Mouse (Mus musculus): ENCODE results near the gene Atxn7. TPM values are rescaled to one million over a fixed set of nuclear protein-coding genes. Genes with fewer than 3 reads are reported as not detected.
"Not testable (repeated sequence)": the region's sequence is repeated elsewhere in the genome, so short reads cannot be mapped to it uniquely, and the experiment has no call there.

Atxn7 gene
- polyA plus RNA-seq, 1 experiment = not detected

GRCm38 (mm10) chr14:13948345-13948744, 12.9 kb upstream of the Atxn7 start:
- 61% methylated on average over 7 of the region's 7 CpGs for WGBS
- H3K4me3 ChIP-seq (ENCODE audit: insufficient read depth, low read depth, low read length) = no peak overlapping the region
- no peak for TF ChIP-seq CTCF (IDR thresholded peaks at IDR 0.05; ENCODE audit: insufficient read depth, low read depth, low read length)
- no peak for TF ChIP-seq POLR2A (IDR thresholded peaks at IDR 0.05; ENCODE audit: insufficient read depth, low read depth, low read length)
- H3K4me1 ChIP-seq (ENCODE audit: control insufficient read depth, insufficient read depth, low read length) = peaks cover 2% of the 10 kb centered on the region; the same call in 1 of the 2 replicates
- H3K27ac ChIP-seq (ENCODE audit: insufficient read depth, low read depth, low read length) = no peak overlapping the region

- Histone ChIP-seq H3K4me3 (ENCODE audit: insufficient read depth, low read depth, low read length) (no peak overlapping the region), H3K4me1 (ENCODE audit: control insufficient read depth, insufficient read depth, low read length) (peaks cover 2% of the 10 kb centered on the region; the same call in 1 of the 2 replicates), H3K27ac (ENCODE audit: insufficient read depth, low read depth, low read length) (no peak overlapping the region)
- no peak for TF ChIP-seq CTCF (IDR thresholded peaks at IDR 0.05; ENCODE audit: insufficient read depth, low read depth, low read length)
- TF ChIP-seq POLR2A (IDR thresholded peaks at IDR 0.05; ENCODE audit: insufficient read depth, low read depth, low read length) = no peak
Measured at GRCm38 (mm10) chr14:13950401-13950800, 10.8 kb upstream of the Atxn7 start.

- not testable (repeated sequence) for H3K4me1 ChIP-seq (ENCODE audit: control insufficient read depth, insufficient read depth, low read length); H3K4me3 ChIP-seq (ENCODE audit: insufficient read depth, low read depth, low read length); H3K27ac ChIP-seq (ENCODE audit: insufficient read depth, low read depth, low read length)
- 94% methylated on average over 3 of the region's 3 CpGs for WGBS
Measured at GRCm38 (mm10) chr14:13952151-13952550, 9.1 kb upstream of the Atxn7 start.

- Histone ChIP-seq H3K4me1 (ENCODE audit: control insufficient read depth, insufficient read depth, low read length) (peaks cover 7% of the 10 kb centered on the region; the same call in 1 of the 2 replicates), H3K4me3 (ENCODE audit: insufficient read depth, low read depth, low read length) (peak overlapping the region; percentile 98), H3K27ac (ENCODE audit: insufficient read depth, low read depth, low read length) (no peak overlapping the region)
- TF ChIP-seq CTCF (IDR thresholded peaks at IDR 0.05; ENCODE audit: insufficient read depth, low read depth, low read length) (no peak), POLR2A (IDR thresholded peaks at IDR 0.05; ENCODE audit: insufficient read depth, low read depth, low read length) (no peak)
- 2% methylated on average over 9 of the region's 9 CpGs for WGBS
Measured at GRCm38 (mm10) chr14:13960079-13960478, 1.2 kb upstream of the Atxn7 start.

GRCm38 (mm10) chr14:13960482-13961325, 536 bp upstream of the Atxn7 start:
- H3K4me3 ChIP-seq (ENCODE audit: insufficient read depth, low read depth, low read length) = peak overlapping the region; percentile 98
- WGBS = under 1% methylated on average over 73 of the region's 75 CpGs
- peak; percentile 11; the same call in 1 of the 2 replicates for TF ChIP-seq POLR2A (IDR thresholded peaks at IDR 0.05; ENCODE audit: insufficient read depth, low read depth, low read length)
- no peak for TF ChIP-seq CTCF (IDR thresholded peaks at IDR 0.05; ENCODE audit: insufficient read depth, low read depth, low read length)
- peak overlapping the region; percentile 68 for H3K27ac ChIP-seq (ENCODE audit: insufficient read depth, low read depth, low read length)
- H3K4me1 ChIP-seq (ENCODE audit: control insufficient read depth, insufficient read depth, low read length) = peaks cover 7% of the 10 kb centered on the region; the same call in 1 of the 2 replicates

GRCm38 (mm10) chr14:13962476-13962875, 1.2 kb downstream of the Atxn7 start:
- WGBS = 83% methylated on average over 6 of the region's 6 CpGs

GRCm38 (mm10) chr14:13963527-13963926, 2.3 kb downstream of the Atxn7 start:
- Histone ChIP-seq H3K27ac (ENCODE audit: insufficient read depth, low read depth, low read length) (no peak overlapping the region), H3K4me1 (ENCODE audit: control insufficient read depth, insufficient read depth, low read length) (peaks cover 7% of the 10 kb centered on the region; the same call in 1 of the 2 replicates), H3K4me3 (ENCODE audit: insufficient read depth, low read depth, low read length) (no peak overlapping the region)
- no peak for TF ChIP-seq POLR2A (IDR thresholded peaks at IDR 0.05; ENCODE audit: insufficient read depth, low read depth, low read length)
- TF ChIP-seq CTCF (IDR thresholded peaks at IDR 0.05; ENCODE audit: insufficient read depth, low read depth, low read length) = no peak
- WGBS = 76% methylated on average over 1 of the region's 1 CpGs

More at GRCm38 (mm10) chr14:13962476-13962875, 1.2 kb downstream of the Atxn7 start:
- H3K27ac ChIP-seq (ENCODE audit: insufficient read depth, low read depth, low read length) = no peak overlapping the region
- TF ChIP-seq CTCF (IDR thresholded peaks at IDR 0.05; ENCODE audit: insufficient read depth, low read depth, low read length) (no peak), POLR2A (IDR thresholded peaks at IDR 0.05; ENCODE audit: insufficient read depth, low read depth, low read length) (no peak)
- H3K4me3 ChIP-seq (ENCODE audit: insufficient read depth, low read depth, low read length) = no peak overlapping the region
- H3K4me1 ChIP-seq (ENCODE audit: control insufficient read depth, insufficient read depth, low read length) = peaks cover 7% of the 10 kb centered on the region; the same call in 1 of the 2 replicates

- 49% methylated on average over 1 of the region's 1 CpGs for WGBS
- Histone ChIP-seq H3K4me3 (ENCODE audit: insufficient read depth, low read depth, low read length) (no peak overlapping the region), H3K27ac (ENCODE audit: insufficient read depth, low read depth, low read length) (no peak overlapping the region), H3K4me1 (ENCODE audit: control insufficient read depth, insufficient read depth, low read length) (no peaks in the 10 kb centered on the region)
- no peak for TF ChIP-seq POLR2A (IDR thresholded peaks at IDR 0.05; ENCODE audit: insufficient read depth, low read depth, low read length)
- no peak for TF ChIP-seq CTCF (IDR thresholded peaks at IDR 0.05; ENCODE audit: insufficient read depth, low read depth, low read length)
Measured at GRCm38 (mm10) chr14:13967607-13968006, 6.4 kb downstream of the Atxn7 start.

- H3K4me3 ChIP-seq (ENCODE audit: insufficient read depth, low read depth, low read length) = no peak overlapping the region
- TF ChIP-seq CTCF (IDR thresholded peaks at IDR 0.05; ENCODE audit: insufficient read depth, low read depth, low read length) (no peak), POLR2A (IDR thresholded peaks at IDR 0.05; ENCODE audit: insufficient read depth, low read depth, low read length) (no peak)
- no peak overlapping the region for H3K27ac ChIP-seq (ENCODE audit: insufficient read depth, low read depth, low read length)
- WGBS = 91% methylated on average over 5 of the region's 5 CpGs
- no peaks in the 10 kb centered on the region for H3K4me1 ChIP-seq (ENCODE audit: control insufficient read depth, insufficient read depth, low read length)
Measured at GRCm38 (mm10) chr14:13968476-13968875, 7.2 kb downstream of the Atxn7 start.
